Mouse (Mus musculus): ENCODE results near the gene Hist1h3d.
"Not testable (repeated sequence)": the region's sequence is repeated elsewhere in the genome, so short reads cannot be mapped to it uniquely, and the experiment has no call there.

The Hist1h3d gene

GRCm38 (mm10) chr13:23585442-23586098 is 10.0 kb downstream of the Hist1h3d start:
- DNase-seq: peak; percentile 84

DNA sequence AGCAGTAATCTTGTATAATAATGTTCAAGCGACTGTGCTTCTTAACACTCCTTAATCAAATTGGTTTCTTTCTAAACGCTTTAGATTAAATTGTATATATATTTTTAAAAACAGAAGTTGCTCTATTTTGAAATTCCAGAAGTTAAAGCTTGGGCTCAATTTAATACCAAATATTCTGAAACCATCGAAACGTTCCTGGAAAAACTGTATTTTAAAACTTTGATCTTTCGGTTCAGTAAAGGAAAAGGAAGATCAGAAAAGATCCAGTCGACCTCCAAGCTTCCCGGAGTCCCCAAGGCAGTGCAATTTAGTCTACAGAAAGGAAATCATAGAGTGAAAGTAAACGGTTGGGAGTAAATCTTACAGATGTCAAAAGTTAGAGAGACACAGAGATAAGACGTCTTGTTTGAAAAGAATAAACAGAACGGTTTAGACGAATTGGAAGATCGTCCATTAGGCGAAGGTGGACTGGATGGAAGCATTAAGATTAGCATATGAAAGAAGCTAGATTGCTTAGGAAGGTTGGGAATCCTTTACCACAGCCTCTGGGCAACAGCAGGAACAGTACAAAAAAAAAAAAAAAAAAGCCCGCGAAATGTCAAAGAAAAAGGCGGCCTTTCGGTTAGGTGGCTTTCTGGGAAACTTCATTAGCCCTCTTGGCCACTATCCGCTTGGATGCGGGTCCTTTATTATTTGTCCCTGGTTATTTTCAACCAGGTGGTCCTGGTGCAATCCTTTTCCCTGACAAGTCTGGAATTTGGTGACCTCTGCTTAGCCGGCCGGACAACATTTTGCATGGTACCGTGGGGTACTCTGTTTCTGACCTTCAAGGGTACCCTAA is 10.8 kb downstream of the Hist1h3d start:
- peak; percentile 27 for DNase-seq

GRCm38 (mm10) chr13:23586940-23587225 is 11.3 kb downstream of the Hist1h3d start:
- DNase-seq: no peak

- no peak for DNase-seq
Observed at GRCm38 (mm10) chr13:23591206-23591605, 15.6 kb downstream of the Hist1h3d start.

GRCm38 (mm10) chr13:23591886-23592285 is 16.3 kb downstream of the Hist1h3d start:
- DNase-seq: not testable (repeated sequence)

DNA sequence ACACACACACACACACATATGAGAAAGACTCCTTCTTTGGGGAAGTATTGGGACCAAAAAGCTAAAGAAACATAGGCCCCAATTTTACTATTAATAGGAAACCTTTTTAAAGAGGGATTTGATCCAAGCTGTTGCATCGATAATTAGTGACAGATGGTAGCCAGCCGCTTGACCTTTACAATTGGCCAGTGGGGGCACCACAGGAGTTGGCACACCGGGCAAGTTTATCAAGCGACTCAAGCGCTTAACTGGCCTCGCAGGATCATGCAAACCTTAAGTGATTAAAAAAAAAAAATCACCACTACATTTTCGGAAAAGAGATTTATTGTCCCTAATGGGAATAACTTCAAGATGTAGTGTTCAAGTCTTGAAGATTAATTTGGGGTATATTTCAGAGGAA is 17.1 kb downstream of the Hist1h3d start:
- DNase-seq: no peak

GRCm38 (mm10) chr13:23593051-23593770 is 17.6 kb downstream of the Hist1h3d start:
- no peak for DNase-seq

- no peak for DNase-seq
Observed at GRCm38 (mm10) chr13:23595185-23595584, 19.6 kb downstream of the Hist1h3d start.

GRCm38 (mm10) chr13:23595622-23596372 is 20.2 kb downstream of the Hist1h3d start:
- no peak for DNase-seq

DNA sequence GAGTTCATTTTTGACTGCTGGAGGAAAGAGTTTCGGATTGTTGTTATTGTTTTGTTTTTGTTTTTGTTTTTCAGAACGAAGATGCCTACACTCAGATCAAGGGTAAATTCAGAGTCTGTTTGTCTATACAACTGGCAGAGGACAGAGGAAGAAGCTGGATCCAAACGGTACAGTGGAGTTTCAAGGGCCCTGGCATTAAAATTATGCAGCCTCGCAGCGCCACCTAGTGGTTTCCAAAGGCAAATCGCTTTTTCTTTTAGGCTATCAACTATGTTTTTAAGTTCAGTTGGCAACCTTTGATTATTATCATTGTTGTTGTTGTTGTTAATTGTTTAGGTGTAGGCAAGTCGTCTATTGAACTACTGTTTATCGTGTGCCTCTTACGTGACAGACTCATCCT is 22.4 kb downstream of the Hist1h3d start:
- peak; percentile 80 for DNase-seq

DNA sequence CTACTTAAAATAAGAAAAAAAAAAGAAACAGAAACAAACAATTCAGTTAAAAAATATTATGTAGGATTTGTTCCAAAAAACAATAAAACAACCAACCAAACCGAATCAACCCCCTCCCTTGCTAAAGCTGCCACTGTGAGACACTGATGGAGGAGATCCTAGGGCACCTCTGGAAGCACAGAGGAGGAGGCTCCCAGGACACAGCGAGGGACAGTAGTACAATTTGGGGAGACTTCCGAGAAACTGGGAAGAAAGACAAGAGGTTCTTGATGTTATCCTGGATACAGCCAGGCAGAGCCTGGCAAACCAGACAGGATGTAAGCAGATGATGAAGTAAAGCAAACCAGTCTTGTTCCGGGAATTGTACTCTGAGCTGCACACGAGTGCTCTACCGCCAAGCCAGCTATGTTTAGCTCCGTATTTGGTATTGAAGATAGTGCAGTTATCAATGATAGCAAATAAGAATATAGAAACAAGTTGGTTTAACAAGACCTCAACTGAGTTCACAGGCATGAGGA is 27.7 kb downstream of the Hist1h3d start:
- no peak for DNase-seq

DNA sequence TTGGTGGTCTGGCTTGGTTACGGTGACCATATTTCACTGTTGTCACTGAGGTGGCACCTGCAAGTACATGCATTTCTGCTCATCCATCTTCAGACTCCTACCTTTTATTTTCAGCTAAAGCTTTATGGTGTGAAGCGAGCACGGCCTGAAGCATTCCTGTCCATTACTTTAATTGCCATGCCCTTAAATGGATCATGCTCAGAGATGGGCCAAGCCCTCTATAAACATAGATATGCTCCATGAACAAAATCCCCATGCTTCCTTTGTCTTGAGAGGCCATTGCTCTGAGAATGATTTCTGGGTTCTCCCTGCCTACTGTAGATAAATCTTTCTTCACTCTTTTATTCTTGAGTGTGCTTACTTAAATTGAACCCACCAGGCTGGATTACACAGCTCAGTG is 28.9 kb downstream of the Hist1h3d start:
- no peak for DNase-seq

GRCm38 (mm10) chr13:23605052-23605451 is 29.5 kb downstream of the Hist1h3d start:
- DNase-seq: no peak

DNA sequence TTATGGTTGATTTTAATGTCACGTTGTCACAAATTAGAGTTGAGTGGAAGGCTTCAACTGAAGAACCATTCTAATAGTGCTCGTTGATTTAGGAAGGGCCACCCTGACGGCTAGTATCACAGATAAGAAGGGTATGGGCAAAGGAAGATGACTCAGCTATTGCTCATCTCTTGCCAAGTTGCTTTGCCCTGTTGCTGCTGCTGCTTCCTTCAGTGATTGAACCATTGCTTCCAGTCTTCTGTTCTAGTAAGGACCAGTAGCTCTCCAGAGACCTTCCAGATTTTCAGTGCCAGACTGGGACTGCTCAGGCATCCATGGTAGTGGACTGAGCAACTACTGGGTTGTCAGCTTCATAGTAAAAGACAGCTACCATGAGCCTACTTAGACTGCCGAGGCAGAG is 33.6 kb downstream of the Hist1h3d start:
- DNase-seq: no peak

DNA sequence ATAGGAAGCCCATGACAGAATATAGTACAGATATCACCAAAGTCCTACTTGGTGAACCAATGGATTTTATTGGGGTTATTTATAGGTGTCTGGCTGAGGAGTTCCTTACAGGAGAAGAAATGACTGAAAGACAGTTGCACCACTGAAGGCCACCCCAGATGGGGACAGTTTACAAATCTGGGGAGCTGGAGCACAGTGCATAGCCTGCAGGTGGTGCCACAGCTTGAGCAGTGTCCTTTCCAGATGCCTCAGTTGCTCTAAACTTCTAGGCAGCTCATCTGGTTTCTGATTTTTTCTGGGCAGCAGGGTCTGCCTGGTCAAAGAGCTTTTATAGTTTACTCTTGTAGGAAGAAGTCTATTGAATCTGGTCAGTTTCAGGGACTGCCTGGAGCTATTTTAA is 34.3 kb downstream of the Hist1h3d start:
- DNase-seq: no peak

DNA sequence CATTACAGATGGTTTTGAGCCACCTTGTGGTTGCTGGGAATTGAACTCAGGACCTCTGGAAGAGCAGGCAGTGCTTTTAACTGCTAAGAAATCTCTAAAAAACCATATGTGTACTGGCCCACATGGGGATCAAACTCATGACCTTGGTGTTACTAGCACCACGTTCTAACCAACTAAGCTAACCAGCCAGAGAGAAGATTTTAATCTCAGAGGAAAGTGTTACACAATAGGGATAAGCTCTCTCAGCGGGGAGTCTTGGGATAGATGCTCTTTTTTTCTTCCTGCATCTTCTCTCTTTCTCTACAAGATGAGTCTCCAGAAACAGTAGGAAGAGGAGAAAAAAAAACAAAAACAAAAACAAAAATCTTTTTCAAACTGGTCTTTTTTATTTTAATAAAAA is 34.8 kb downstream of the Hist1h3d start:
- DNase-seq: no peak

DNA sequence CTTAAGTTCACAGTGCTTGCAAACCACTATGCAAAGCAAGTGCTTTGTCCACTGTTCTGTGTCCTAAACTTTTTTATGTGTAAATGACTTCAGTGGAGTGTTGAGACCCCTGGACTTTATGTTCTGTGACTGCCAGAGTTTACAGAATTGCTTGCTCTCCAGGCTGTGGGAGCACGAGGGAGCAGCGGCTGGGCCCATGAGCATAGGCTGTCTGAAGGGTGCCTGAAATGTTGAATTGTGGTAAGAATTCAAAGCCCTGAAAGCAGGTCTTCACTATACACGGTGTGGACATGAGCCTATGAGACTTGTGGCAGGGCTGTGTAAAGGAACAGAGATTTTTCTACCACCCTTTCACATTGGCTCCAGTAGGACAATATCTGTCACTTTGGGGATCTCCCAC is 36.1 kb downstream of the Hist1h3d start:
- no peak for DNase-seq

- peak; percentile 11 for DNase-seq
Observed at GRCm38 (mm10) chr13:23620056-23620732, 44.6 kb downstream of the Hist1h3d start.

DNA sequence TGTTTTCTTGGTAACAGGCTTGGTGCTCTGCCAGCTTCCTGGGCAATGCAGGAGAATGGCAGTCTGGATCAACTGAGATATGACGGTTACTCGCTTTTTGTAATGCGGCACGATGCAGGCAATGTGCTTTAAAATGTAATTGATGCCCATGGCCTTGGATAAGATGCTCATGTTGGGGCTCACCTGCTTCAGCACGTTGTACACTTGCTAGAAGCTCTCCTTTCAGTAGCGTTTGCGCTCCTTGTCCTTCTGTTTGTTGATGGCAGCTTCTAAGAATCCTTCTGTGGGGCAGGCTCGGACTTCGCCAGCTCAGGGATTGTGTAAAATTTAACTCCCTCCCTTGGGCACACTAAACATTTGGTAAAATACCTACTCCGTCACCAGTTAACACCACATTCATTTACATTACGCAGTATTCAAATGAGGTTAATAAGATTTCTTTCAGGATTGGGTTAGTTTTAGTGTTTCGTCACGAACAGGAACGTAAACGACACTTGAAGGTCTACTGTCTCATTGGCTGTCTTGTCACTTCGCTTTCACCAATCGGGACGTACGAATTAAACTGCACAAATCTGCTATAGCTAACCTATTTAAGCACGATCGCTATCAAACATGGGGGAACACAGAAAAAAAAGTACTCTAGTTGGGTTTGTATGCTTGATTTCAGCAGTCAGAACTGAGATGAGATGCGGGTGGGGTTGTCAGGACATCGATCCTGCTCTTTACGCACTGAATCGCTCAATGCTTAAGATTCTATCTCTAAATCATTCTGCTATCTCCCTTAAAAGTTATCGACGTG is 45.4 kb downstream of the Hist1h3d start, which contains the start of gene Hist1h2be:
TSS of gene Hist1h2be (minus strand) at position 392 of the 799 bp plus-strand sequence.
- peak; percentile 72 for DNase-seq

DNA sequence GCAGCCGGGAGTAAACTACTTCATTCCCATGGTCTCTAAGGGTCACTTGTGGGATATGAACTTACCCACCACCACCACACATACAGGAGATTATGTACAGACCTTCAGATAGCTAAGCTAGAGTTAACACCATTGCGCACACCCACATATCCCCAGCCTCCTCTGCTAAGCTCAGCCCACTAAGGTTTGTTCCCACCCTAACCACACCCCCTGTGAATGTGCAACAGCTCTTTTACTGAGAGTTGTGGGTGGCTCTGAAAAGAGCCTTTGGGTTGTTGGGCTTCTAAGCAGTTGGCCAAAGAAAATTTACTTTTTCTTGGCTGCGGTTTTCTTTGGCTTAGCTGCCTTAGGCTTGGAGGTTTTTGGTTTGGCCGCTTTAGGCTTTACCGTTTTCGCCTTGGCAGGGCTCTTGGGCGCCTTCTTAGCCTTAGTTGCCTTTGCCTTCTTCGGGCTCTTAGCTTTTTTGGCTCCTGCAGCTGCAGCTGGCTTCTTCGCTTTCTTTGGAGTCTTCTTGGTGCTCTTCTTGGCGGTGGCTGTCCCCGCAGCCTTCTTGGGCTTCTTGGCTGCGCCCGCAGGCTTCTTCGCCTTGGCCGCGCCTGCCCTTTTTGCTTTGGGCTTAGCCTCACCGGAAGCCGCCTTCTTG is 46.1 kb downstream of the Hist1h3d start:
- DNase-seq: peak; percentile 71

DNA sequence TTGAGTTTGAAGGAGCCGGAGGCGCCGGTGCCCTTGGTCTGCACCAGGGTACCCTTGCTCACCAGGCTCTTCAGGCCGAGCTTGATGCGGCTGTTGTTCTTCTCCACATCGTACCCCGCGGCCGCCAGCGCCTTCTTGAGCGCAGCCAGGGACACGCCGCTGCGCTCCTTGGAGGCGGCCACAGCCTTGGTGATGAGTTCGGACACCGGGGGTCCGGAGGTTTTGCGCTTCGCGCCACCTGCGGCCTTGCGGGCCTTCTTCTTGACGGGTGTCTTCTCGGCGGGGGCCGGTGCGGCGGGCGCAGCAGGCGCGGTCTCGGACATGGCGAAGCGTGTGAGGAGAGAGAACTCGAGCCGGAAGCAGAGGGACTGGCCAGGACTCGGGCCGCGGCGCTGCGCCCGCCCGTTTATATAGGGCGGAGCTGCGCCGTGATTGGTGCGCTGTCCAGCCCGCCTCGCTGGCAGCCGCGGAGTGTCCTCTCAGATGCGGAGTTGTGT is 46.7 kb downstream of the Hist1h3d start, which contains the start of gene Hist1h1e:
TSS of gene Hist1h1e (minus strand) at position 384 of the 497 bp plus-strand sequence.
- DNase-seq: peak; percentile 90
